Mouse (Mus musculus): ENCODE data around the gene Plppr3. TPM values are rescaled to one million over a fixed set of nuclear protein-coding genes. Genes with fewer than 3 reads are reported as not detected.
"Not testable (repeated sequence)": the region's sequence is repeated elsewhere in the genome, so short reads cannot be mapped to it uniquely, and the experiment has no call there.

Gene Plppr3
- polyA plus RNA-seq, 1 experiment from 2014 or later, result 5.8 TPM

GRCm38 (mm10) chr10:79897316-79898245 lies 23.1 kb upstream of the Plppr3 start:
- 55% methylated on average over 20 of the region's 20 CpGs for WGBS (ENCODE audit: insufficient replicate concordance)
- Histone ChIP-seq H3K9me3 (replicated peaks) (no peaks in the 10 kb centered on the region), H3K9ac (no peak overlapping the region; the same call in 1 of the 2 replicates), H3K36me3 (peaks cover 38% of the 10 kb centered on the region), H3K4me3 (replicated peaks) (no peak overlapping the region), H3K4me2 (peak overlapping the region; percentile 29), H3K27ac (peak overlapping the region; percentile 50), H3K27me3 (no peaks in the 10 kb centered on the region), H3K4me1 (replicated peaks) (peaks cover 25% of the 10 kb centered on the region)
- DNase-seq, result no peak
- ATAC-seq (ENCODE audit: low read depth), result peak; percentile 60

GRCm38 (mm10) chr10:79896814-79897213 lies 22.4 kb upstream of the Plppr3 start:
- no peak overlapping the region for H3K9ac ChIP-seq
- no peaks in the 10 kb centered on the region for H3K9me3 ChIP-seq (replicated peaks)
- no peak for DNase-seq
- no peaks in the 10 kb centered on the region for H3K27me3 ChIP-seq
- peak; percentile 23 for ATAC-seq (ENCODE audit: low read depth)
- H3K36me3 ChIP-seq, result peaks cover 34% of the 10 kb centered on the region
- H3K4me2 ChIP-seq, result no peak overlapping the region
- H3K27ac ChIP-seq, result peak overlapping the region; percentile 31
- no peak overlapping the region for H3K4me3 ChIP-seq (replicated peaks)
- H3K4me1 ChIP-seq (replicated peaks), result peaks cover 25% of the 10 kb centered on the region
- WGBS (ENCODE audit: insufficient replicate concordance), result 76% methylated on average over 13 of the region's 13 CpGs

GRCm38 (mm10) chr10:79896306-79896705 lies 21.9 kb upstream of the Plppr3 start:
- no peak overlapping the region for H3K4me2 ChIP-seq
- no peak overlapping the region for H3K27ac ChIP-seq
- peaks cover 25% of the 10 kb centered on the region for H3K4me1 ChIP-seq (replicated peaks)
- DNase-seq (no peak), ATAC-seq (ENCODE audit: low read depth) (no peak)
- H3K27me3 ChIP-seq, result no peaks in the 10 kb centered on the region
- no peaks in the 10 kb centered on the region for H3K9me3 ChIP-seq (replicated peaks)
- no peak overlapping the region for H3K4me3 ChIP-seq (replicated peaks)
- WGBS (ENCODE audit: insufficient replicate concordance), result 88% methylated on average over 16 of the region's 16 CpGs
- peaks cover 34% of the 10 kb centered on the region for H3K36me3 ChIP-seq
- no peak overlapping the region for H3K9ac ChIP-seq

- not testable (repeated sequence) for H3K27ac ChIP-seq; H3K4me2 ChIP-seq; H3K27me3 ChIP-seq; H3K4me3 ChIP-seq (replicated peaks); H3K9ac ChIP-seq; H3K9me3 ChIP-seq (replicated peaks)
- 38% methylated on average over 22 of the region's 22 CpGs for WGBS (ENCODE audit: insufficient replicate concordance)
- DNase-seq (peak; percentile 69), ATAC-seq (ENCODE audit: low read depth) (peak; percentile 42; the same call in 1 of the 2 replicates)
- H3K4me1 ChIP-seq (replicated peaks), result peaks cover 12% of the 10 kb centered on the region
- peaks cover 17% of the 10 kb centered on the region for H3K36me3 ChIP-seq
Measured at GRCm38 (mm10) chr10:79892451-79893118, 18.2 kb upstream of the Plppr3 start.

GRCm38 (mm10) chr10:79890670-79891069 lies 16.2 kb upstream of the Plppr3 start, which contains the start of gene Cfd:
Cfd (plus strand) TSS chr10:79890853.
- 54% methylated on average over 5 of the region's 5 CpGs for WGBS (ENCODE audit: insufficient replicate concordance)
- Histone ChIP-seq H3K4me2 (no peak within 1 kb of the TSS), H3K9me3 (replicated peaks) (no peaks in the 10 kb centered on the region), H3K9ac (no peak within 1 kb of the TSS), H3K4me1 (replicated peaks) (0 out of 2 replicates have a peak, but pooled peaks cover 2% of the 10 kb centered on the region), H3K27ac (no peak within 1 kb of the TSS), H3K27me3 (no peaks in the 10 kb centered on the region), H3K36me3 (peaks cover 7% of the 10 kb centered on the region; the same call in 1 of the 2 replicates), H3K4me3 (replicated peaks) (no peak within 1 kb of the TSS)
- ATAC-seq (ENCODE audit: low read depth) (no peak), DNase-seq (no peak)

GRCm38 (mm10) chr10:79889386-79889785 lies 15.0 kb upstream of the Plppr3 start:
- no peaks in the 10 kb centered on the region for H3K36me3 ChIP-seq
- no peaks in the 10 kb centered on the region for H3K9me3 ChIP-seq (replicated peaks)
- no peak for DNase-seq
- WGBS (ENCODE audit: insufficient replicate concordance), result 66% methylated on average over 2 of the region's 2 CpGs
- no peaks in the 10 kb centered on the region for H3K27me3 ChIP-seq
- no peak overlapping the region for H3K27ac ChIP-seq
- peaks cover 2% of the 10 kb centered on the region; the same call in 1 of the 2 replicates for H3K4me1 ChIP-seq (replicated peaks)
- no peak for ATAC-seq (ENCODE audit: low read depth)
- H3K4me2 ChIP-seq, result no peak overlapping the region
- H3K4me3 ChIP-seq (replicated peaks), result no peak overlapping the region
- no peak overlapping the region for H3K9ac ChIP-seq

- DNase-seq (no peak), ATAC-seq (ENCODE audit: low read depth) (no peak)
- 74% methylated on average over 8 of the region's 8 CpGs for WGBS (ENCODE audit: insufficient replicate concordance)
- Histone ChIP-seq H3K4me1 (replicated peaks) (peaks cover 24% of the 10 kb centered on the region), H3K4me2 (no peak overlapping the region), H3K36me3 (no peaks in the 10 kb centered on the region), H3K9me3 (replicated peaks) (no peaks in the 10 kb centered on the region), H3K4me3 (replicated peaks) (no peak overlapping the region), H3K27me3 (peaks cover 13% of the 10 kb centered on the region; the same call in 1 of the 2 replicates), H3K27ac (no peak overlapping the region), H3K9ac (no peak overlapping the region)
Measured at GRCm38 (mm10) chr10:79886611-79887010, 12.2 kb upstream of the Plppr3 start.

GRCm38 (mm10) chr10:79886054-79886453 lies 11.6 kb upstream of the Plppr3 start, which contains the start of gene Elane:
Elane (plus strand) TSS chr10:79886247.
- DNase-seq, result no peak
- H3K9me3 ChIP-seq (replicated peaks), result no peaks in the 10 kb centered on the region
- ATAC-seq (ENCODE audit: low read depth), result no peak
- H3K9ac ChIP-seq, result no peak within 1 kb of the TSS
- no peak within 1 kb of the TSS for H3K27ac ChIP-seq
- no peaks in the 10 kb centered on the region for H3K36me3 ChIP-seq
- H3K27me3 ChIP-seq, result peaks cover 13% of the 10 kb centered on the region; the same call in 1 of the 2 replicates
- WGBS (ENCODE audit: insufficient replicate concordance), result 53% methylated on average over 6 of the region's 6 CpGs
- H3K4me3 ChIP-seq (replicated peaks), result no peak within 1 kb of the TSS
- H3K4me2 ChIP-seq, result no peak within 1 kb of the TSS
- peaks cover 30% of the 10 kb centered on the region for H3K4me1 ChIP-seq (replicated peaks)

- H3K4me3 ChIP-seq (replicated peaks); DNase-seq; H3K4me2 ChIP-seq; H3K9me3 ChIP-seq (replicated peaks); ATAC-seq (ENCODE audit: low read depth); H3K36me3 ChIP-seq; H3K27ac ChIP-seq; H3K9ac ChIP-seq: not testable (repeated sequence)
- H3K27me3 ChIP-seq, result peaks cover 17% of the 10 kb centered on the region; the same call in 1 of the 2 replicates
- H3K4me1 ChIP-seq (replicated peaks), result peaks cover 41% of the 10 kb centered on the region
- 35% methylated on average over 3 of the region's 3 CpGs for WGBS (ENCODE audit: insufficient replicate concordance)
Measured at GRCm38 (mm10) chr10:79884938-79885337, 10.5 kb upstream of the Plppr3 start.

- no peak for DNase-seq
- H3K27ac ChIP-seq, result no peak overlapping the region
- ATAC-seq (ENCODE audit: low read depth), result no peak
Measured at GRCm38 (mm10) chr10:79884446-79884845, 10.0 kb upstream of the Plppr3 start.

More at GRCm38 (mm10) chr10:79884446-79884845, 10.0 kb upstream of the Plppr3 start:
- no peak overlapping the region for H3K4me3 ChIP-seq (replicated peaks)
- H3K9ac ChIP-seq, result no peak overlapping the region
- peaks cover 45% of the 10 kb centered on the region for H3K4me1 ChIP-seq (replicated peaks)
- no peak overlapping the region for H3K4me2 ChIP-seq
- peaks cover 21% of the 10 kb centered on the region; the same call in 1 of the 2 replicates for H3K27me3 ChIP-seq
- 32% methylated on average over 4 of the region's 4 CpGs for WGBS (ENCODE audit: insufficient replicate concordance)
- H3K9me3 ChIP-seq (replicated peaks), result no peaks in the 10 kb centered on the region
- no peaks in the 10 kb centered on the region for H3K36me3 ChIP-seq

Measured in liver, embryonic 13.5 days (tissue).